Mouse (Mus musculus): ENCODE measurements around the gene Gpc6.

GRCm38 (mm10) chr14:117710463-117710911, 785.4 kb downstream of the Gpc6 start:
- no peak for TF ChIP-seq POLR2A (IDR thresholded peaks at IDR 0.05; ENCODE audit: borderline replicate concordance, low read depth, low read length)
- no peak for TF ChIP-seq CTCF (IDR thresholded peaks at IDR 0.05; ENCODE audit: low read depth, low read length)

Measured in bone marrow macrophage, adult 2 months (primary cell).